Mouse (Mus musculus) v-Abl transformed pro-B cells (cell line): ENCODE measurements around the gene Uspl1.

Experiments used
- in situ Hi-C, 2 experiments: fragments of 400-800 bp; cut with MboI; formaldehyde crosslinking; loops; one replicate each; pipeline ENCODE4 v1.15.1; 2025; ENCODE audit not compliant: unreplicated experiment in 2 of 2

Gene Uspl1

GRCm38 (mm10) chr5:149245965-149246470, 61.9 kb downstream of the Uspl1 start:
- in situ Hi-C loops, result no loop called here

DNA sequence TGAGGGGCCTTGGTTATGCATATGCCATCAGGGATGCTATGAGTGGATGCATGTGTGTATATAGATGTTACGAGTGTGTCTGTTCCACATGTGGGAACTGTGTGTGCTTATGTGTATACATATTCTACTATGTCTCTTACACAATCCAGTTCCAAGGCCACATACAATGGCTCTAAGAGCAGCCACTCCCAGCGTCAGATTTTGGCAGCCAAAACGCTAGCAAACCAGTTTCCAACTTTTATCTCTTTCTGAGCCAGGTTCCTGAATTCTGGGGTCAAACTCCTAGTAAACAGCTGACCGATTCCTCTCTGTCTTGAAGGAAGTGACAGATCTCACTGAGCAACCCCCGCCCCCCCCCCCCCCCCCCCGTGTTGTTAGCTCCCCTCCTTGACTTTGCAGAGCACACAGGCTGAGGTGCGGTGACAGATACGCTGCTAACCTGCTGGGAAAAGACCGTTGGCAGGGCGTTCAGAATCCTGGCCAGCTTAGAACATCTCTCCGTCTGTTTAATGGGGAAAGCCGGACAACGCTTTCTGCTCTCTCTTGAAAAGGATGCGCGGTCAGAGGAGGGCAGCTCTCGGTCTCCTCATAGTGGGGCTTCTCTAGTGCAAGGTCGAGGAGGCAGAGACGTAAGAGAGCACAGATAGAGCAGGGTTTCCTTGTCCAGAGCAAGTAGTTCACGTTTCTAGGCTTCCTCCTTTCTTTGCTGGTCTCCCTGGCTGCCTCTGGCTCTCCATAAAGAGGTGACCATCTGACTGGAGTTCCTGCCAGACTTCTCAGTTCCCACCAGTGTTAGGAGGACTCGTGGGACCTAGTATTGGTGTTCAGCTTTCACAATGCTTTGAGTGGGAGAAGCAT, 63.1 kb downstream of the Uspl1 start:
- in situ Hi-C loops, result no loop called here

DNA sequence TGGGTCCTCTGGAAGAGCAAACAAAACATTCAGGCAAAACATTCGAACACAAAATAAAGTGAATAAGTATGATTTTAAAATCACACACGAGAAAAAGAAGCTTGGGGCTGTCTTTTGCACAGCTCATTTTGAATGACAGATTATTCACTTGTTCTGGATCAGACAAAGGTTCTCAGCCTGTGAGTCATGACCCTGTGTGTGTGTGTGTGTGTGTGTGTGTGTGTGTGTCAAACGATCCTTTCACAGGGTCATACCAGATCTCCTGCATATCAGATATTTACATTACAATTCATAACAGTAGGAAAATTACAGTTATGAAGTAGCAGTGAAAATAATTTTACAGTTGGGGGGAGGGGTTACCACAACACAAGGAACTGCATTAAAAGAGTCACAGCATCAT, 68.2 kb downstream of the Uspl1 start:
- in situ Hi-C loops, result loop anchor here in 1 of 2 experiments (25.0 kb wide), 1 partner anchor 190 kb away; no protein-coding TSS in a partner anchor

DNA sequence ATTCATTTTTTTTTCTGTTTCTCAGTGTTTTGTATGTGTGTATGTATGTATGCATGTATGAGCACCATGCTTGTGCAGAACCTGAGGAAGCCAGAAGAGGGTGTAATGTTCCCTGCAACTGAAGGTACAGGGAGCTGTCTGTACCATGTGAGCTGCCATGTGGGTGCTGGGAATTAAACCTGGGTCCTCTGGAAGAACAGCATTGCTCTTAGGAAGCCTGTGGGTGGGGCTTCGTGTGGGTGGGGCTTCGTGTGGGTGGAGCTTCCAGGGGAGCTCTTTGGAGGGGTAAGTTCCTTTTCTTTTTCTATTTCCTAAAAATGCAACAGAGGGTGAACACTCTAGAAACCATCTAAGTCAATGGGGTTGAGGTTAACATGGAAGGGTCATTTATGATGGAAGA, 69.3 kb downstream of the Uspl1 start:
- in situ Hi-C loops, result loop anchor here in 1 of 2 experiments (25.0 kb wide), 1 partner anchor 191 kb away; no protein-coding TSS in a partner anchor

GRCm38 (mm10) chr5:149255522-149255921, 71.4 kb downstream of the Uspl1 start:
- in situ Hi-C loops, result loop anchor here in 1 of 2 experiments (25.0 kb wide), 1 partner anchor 193 kb away; no protein-coding TSS in a partner anchor

GRCm38 (mm10) chr5:149257518-149258281, 73.5 kb downstream of the Uspl1 start:
- in situ Hi-C loops, result loop anchor here in 1 of 2 experiments (25.0 kb wide), 1 partner anchor 195 kb away; no protein-coding TSS in a partner anchor

DNA sequence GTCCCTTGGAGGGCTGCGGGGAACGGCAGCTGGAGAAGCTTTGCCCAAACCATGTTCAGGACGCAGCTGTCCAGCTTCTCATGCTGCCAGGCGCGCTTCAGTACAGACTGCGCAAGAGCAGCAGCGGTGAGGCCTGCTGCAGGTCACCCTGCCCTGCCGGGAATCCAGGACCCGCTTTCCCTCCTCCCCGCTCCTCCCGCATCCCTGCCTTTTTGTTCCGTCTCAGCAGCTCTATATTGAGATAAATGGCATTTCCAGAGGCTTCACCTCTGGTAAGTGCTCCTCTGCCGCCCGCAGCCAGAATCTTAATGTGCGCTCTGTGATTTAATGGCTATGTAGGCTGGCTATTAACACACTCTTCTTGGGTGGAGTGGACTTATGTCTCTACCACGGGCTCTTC, 74.9 kb downstream of the Uspl1 start:
- in situ Hi-C loops, result loop anchor here in 1 of 2 experiments (25.0 kb wide), 1 partner anchor 197 kb away; no protein-coding TSS in a partner anchor

DNA sequence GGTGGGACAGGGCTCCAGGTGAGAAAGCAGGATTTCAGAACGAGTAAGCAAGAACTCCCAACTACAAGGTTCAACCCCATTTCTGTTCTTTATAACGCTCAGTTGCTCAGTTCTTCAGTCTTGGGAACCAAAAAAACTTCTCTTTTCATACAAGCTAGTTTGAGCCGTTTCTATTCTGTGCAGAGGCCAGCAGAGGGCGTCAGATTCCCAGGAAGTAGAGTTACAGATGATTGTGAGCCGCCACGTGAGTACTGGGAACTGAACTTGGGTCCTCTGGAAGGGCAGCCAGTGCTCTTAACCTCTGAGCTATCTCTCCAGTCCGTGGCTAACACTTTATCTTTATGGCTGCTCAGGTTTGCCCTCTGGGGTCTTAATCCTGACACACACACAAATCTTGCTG, 77.3 kb downstream of the Uspl1 start:
- in situ Hi-C loops, result loop anchor here in 1 of 2 experiments (25.0 kb wide), 1 partner anchor 199 kb away; no protein-coding TSS in a partner anchor

DNA sequence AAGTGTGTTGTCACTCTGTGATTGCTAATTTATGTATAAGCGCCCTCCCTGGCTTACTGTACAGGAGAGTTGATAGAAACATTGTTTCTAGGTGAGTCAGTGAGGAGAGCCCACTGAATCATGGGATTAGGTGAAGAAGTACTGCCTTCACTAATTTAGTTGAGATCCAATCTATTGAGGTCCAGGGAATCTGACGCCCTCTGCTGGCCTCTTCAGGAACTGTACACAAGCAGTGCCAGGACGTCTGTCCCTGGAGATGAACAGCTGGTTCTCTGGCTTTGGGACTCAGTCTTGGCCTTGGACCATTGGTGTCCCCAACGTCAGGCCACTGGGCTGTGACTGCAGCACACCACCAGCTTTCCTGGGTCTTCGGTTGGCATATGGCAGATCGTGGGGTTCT, 77.7 kb downstream of the Uspl1 start:
- in situ Hi-C loops, result loop anchor here in 1 of 2 experiments (25.0 kb wide), 1 partner anchor 200 kb away; no protein-coding TSS in a partner anchor

DNA sequence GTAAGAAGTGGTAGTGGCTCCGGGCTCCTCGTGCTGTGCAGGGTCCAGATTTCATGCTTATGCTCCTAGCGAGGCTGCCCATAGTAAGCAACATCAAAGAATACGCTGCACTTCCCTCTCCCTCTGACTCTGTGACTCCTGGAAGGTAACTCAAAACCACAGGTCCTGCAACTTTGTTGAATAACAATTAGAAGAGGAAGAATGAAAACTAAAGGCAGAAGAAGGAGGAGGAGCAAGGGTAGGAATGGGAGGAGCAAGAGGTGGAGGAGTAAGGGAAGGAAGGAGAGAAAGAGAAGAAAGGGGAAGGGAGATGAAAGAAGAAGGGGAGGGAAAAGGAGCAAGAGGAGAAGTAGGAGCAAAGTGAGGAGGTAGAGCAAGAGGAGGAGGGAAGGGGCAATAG, 80.3 kb downstream of the Uspl1 start, which contains the start of gene Alox5ap:
Gene Alox5ap (plus strand): TSS at position 363 of the 400 bp plus-strand sequence.
- in situ Hi-C loops, result loop anchor here in 1 of 2 experiments (25.0 kb wide), 1 partner anchor 202 kb away; no protein-coding TSS in a partner anchor

- in situ Hi-C loops, result loop anchor here in 1 of 2 experiments (25.0 kb wide), 1 partner anchor 203 kb away; no protein-coding TSS in a partner anchor
Measured at GRCm38 (mm10) chr5:149264878-149265279, 80.7 kb downstream of the Uspl1 start.
